Comparison of ENCODE assay signal across 8 mouse cellular contexts in genomic region chr7:45833148-45833790, GRCm38 (mm10). TPM values are rescaled to one million over a fixed set of nuclear protein-coding genes. Genes with fewer than 3 reads are reported as not detected.
A peak's percentile ranks its signal among the peaks of the same experiment; 100 is the strongest.
DNase-seq lines count a peak whose midpoint lies in the region; ATAC-seq and TF ChIP-seq lines count a peak whose summit lies in the region.

No protein-coding gene starts in this region.

- no peak for TF ChIP-seq POLR2A in heart, adult 2 months (IDR thresholded peaks at IDR 0.05; ENCODE audit: insufficient read depth, low read depth, low read length)

- no peaks in the 10 kb centered on the region; the same call in 1 of the 2 replicates for H3K79me2 ChIP-seq in heart, adult 2 months (replicated peaks; ENCODE audit: control insufficient read depth, insufficient read depth, low read length)

- no peaks in the 10 kb centered on the region for H3K9me3 ChIP-seq in forebrain, embryonic 12.5 days
- H3K9me3 ChIP-seq in limb, embryonic 13.5 days, result no peaks in the 10 kb centered on the region; the same call in 1 of the 2 replicates

- peaks cover 4% of the 10 kb centered on the region; the same call in 1 of the 2 replicates for H3K4me1 ChIP-seq in heart, adult 2 months (ENCODE audit: control insufficient read depth, insufficient read depth, low read length)
- H3K4me1 ChIP-seq in forebrain, embryonic 12.5 days, result peaks cover 28% of the 10 kb centered on the region
- H3K4me1 ChIP-seq in limb, embryonic 13.5 days, result peaks cover 28% of the 10 kb centered on the region

- H3K27me3 ChIP-seq in heart, adult 2 months (ENCODE audit: control insufficient read depth, insufficient read depth, low read length), result peaks cover 23% of the 10 kb centered on the region
- peaks cover 67% of the 10 kb centered on the region for H3K27me3 ChIP-seq in forebrain, embryonic 12.5 days
- H3K27me3 ChIP-seq in limb, embryonic 13.5 days, result peaks cover 69% of the 10 kb centered on the region
- H3K27me3 ChIP-seq in splenic B cell, adult 2 months (ENCODE audit: control insufficient read depth, insufficient read depth, low read length, poor library complexity, severe bottlenecking), result no peaks in the 10 kb centered on the region

- WGBS in heart, adult 2 months, result 3% methylated on average over 83 of the region's 86 CpGs
- 2% methylated on average over 59 of the region's 86 CpGs for WGBS in forebrain, embryonic 12.5 days
- WGBS in limb, embryonic 13.5 days, result under 1% methylated on average over 76 of the region's 86 CpGs

- 0 out of 2 replicates have a peak overlapping the region, but pooled peaks have one; percentile 22 for H3K4me3 ChIP-seq in heart, adult 2 months
- H3K4me3 ChIP-seq in forebrain, embryonic 12.5 days (replicated peaks), result peak overlapping the region; percentile 36
- H3K4me3 ChIP-seq in limb, embryonic 13.5 days, result peak overlapping the region; percentile 49

- TF ChIP-seq EP300 in heart, adult 2 months (IDR thresholded peaks at IDR 0.05; ENCODE audit: insufficient read depth, low read depth, low read length), result no peak

- peak overlapping the region; percentile 37; the same call in 1 of the 2 replicates for H3K9ac ChIP-seq in heart, adult 2 months (ENCODE audit: low read depth, low read length)
- H3K9ac ChIP-seq in forebrain, embryonic 12.5 days, result 0 out of 2 replicates have a peak overlapping the region, but pooled peaks have one; percentile 17
- peak overlapping the region; percentile 62 for H3K9ac ChIP-seq in limb, embryonic 13.5 days

- H3K36me3 ChIP-seq in heart, adult 2 months (ENCODE audit: control insufficient read depth, insufficient read depth, low read length), result no peaks in the 10 kb centered on the region
- peaks cover 12% of the 10 kb centered on the region for H3K36me3 ChIP-seq in forebrain, embryonic 12.5 days (replicated peaks)
- H3K36me3 ChIP-seq in limb, embryonic 13.5 days, result peaks cover 13% of the 10 kb centered on the region
- no peaks in the 10 kb centered on the region for H3K36me3 ChIP-seq in splenic B cell, adult 2 months (ENCODE audit: control insufficient read depth, insufficient read depth, low read length, poor library complexity, severe bottlenecking)

- intact Hi-C loops in heart, adult 2 months (cut with DNase I), result loop anchor here (10.0 kb wide), 1 partner anchor 202 kb away; the partner anchor contains the start of genes Abcc6 and Nomo1
- intact Hi-C loops in left cerebral cortex, postnatal 25 days (cut with DNase I), result no loop called here

- no peak for ATAC-seq in forebrain, embryonic 12.5 days (ENCODE audit: low FRiP score)
- no peak for ATAC-seq in limb, embryonic 13.5 days (ENCODE audit: low FRiP score, low read depth)

- no peak for TF ChIP-seq CTCF in heart, adult 2 months (IDR thresholded peaks at IDR 0.05)

- DNase-seq in heart, adult 2 months, result no peak
- no peak for DNase-seq in heart, adult 8-10 months (ENCODE audit: low spot score)
- peak; percentile 26 to 33 for DNase-seq in B cell, adult 2 months
- DNase-seq in splenic B cell, adult 2 months (ENCODE audit: low read depth, low spot score), result peak; percentile 37
- no peak for DNase-seq in left cerebral cortex, postnatal 25 days (ENCODE audit: low spot score in 2 of 2)
- no peak for DNase-seq in ovary, postnatal 10 days (ENCODE audit: low spot score)

- H3K27ac ChIP-seq in heart, adult 2 months, result no peak overlapping the region
- no peak overlapping the region for H3K27ac ChIP-seq in forebrain, embryonic 12.5 days
- no peak overlapping the region for H3K27ac ChIP-seq in limb, embryonic 13.5 days

- peak overlapping the region; percentile 49 for H3K4me2 ChIP-seq in forebrain, embryonic 12.5 days
- peak overlapping the region; percentile 66 for H3K4me2 ChIP-seq in limb, embryonic 13.5 days (replicated peaks)

RNA-seq across cellular contexts. Expression of gene Grwd1, which starts 2.5 kb away (rescaled TPM):
- total RNA-seq in heart, adult 2 months (2021), result 10 to 100 TPM; 11.8 to 13.1 TPM
- polyA plus RNA-seq in heart, adult 2 months (2012; rRNA removed), result 9.1 and 9.4 TPM in 2 replicates
- total RNA-seq in heart, adult 8-10 months (2022), result 10 to 100 TPM; 10.2 to 16.0 (median 13.6) TPM
- polyA plus RNA-seq in forebrain, embryonic 12.5 days (2016; fragmentation: Nextera tagmentation; extraction: Ambion mirVana), result 55.5 and 60.0 TPM in 2 replicates
- polyA plus RNA-seq in limb, embryonic 13.5 days (2015; fragmentation: Nextera tagmentation; extraction: Ambion mirVana), result 69.1 and 71.6 TPM in 2 replicates
- 10 to 100 TPM; 21.0 to 23.2 TPM for total RNA-seq in left cerebral cortex, postnatal 25 days (2021)

RNA-seq across cellular contexts. Expression of gene Kcnj14, which starts 8.7 kb away (rescaled TPM):
- total RNA-seq in heart, adult 2 months (2021), result under 1 TPM; 0.66 to 0.89 TPM
- polyA plus RNA-seq in heart, adult 2 months (2012; rRNA removed), result 0.78 and 35.7 TPM in 2 replicates
- total RNA-seq in heart, adult 8-10 months (2022), result 1 to 10 TPM in 3 of 4 experiments, under 1 TPM in 1; 0.87 to 6.1 (median 3.1) TPM
- 0.73 and 0.95 TPM in 2 replicates for polyA plus RNA-seq in forebrain, embryonic 12.5 days (2016; fragmentation: Nextera tagmentation; extraction: Ambion mirVana)
- 2.1 TPM in 2 replicates for polyA plus RNA-seq in limb, embryonic 13.5 days (2015; fragmentation: Nextera tagmentation; extraction: Ambion mirVana)
- total RNA-seq in left cerebral cortex, postnatal 25 days (2021), result 1 to 10 TPM; 2.6 to 2.7 TPM

RNA-seq across cellular contexts. Expression of gene Cyth2, which starts 18.9 kb away (rescaled TPM):
- 10 to 100 TPM; 59.1 to 61.9 TPM for total RNA-seq in heart, adult 2 months (2021)
- polyA plus RNA-seq in heart, adult 2 months (2012; rRNA removed), result 27.3 and 33.0 TPM in 2 replicates
- 10 to 100 TPM; 54.0 to 65.5 (median 62.1) TPM for total RNA-seq in heart, adult 8-10 months (2022)
- polyA plus RNA-seq in forebrain, embryonic 12.5 days (2016; fragmentation: Nextera tagmentation; extraction: Ambion mirVana), result 275 and 276 TPM in 2 replicates
- 135 and 137 TPM in 2 replicates for polyA plus RNA-seq in limb, embryonic 13.5 days (2015; fragmentation: Nextera tagmentation; extraction: Ambion mirVana)
- 100 to 1,000 TPM; 204 to 210 TPM for total RNA-seq in left cerebral cortex, postnatal 25 days (2021)

RNA-seq across cellular contexts. Expression of gene Kdelr1, which starts 39.3 kb away (rescaled TPM):
- 100 to 1,000 TPM; 107 to 126 TPM for total RNA-seq in heart, adult 2 months (2021)
- 254 and 344 TPM in 2 replicates for polyA plus RNA-seq in heart, adult 2 months (2012; rRNA removed)
- total RNA-seq in heart, adult 8-10 months (2022), result 100 to 1,000 TPM; 115 to 134 (median 127) TPM
- polyA plus RNA-seq in forebrain, embryonic 12.5 days (2016; fragmentation: Nextera tagmentation; extraction: Ambion mirVana), result 38.6 and 44.6 TPM in 2 replicates
- polyA plus RNA-seq in limb, embryonic 13.5 days (2015; fragmentation: Nextera tagmentation; extraction: Ambion mirVana), result 69.4 and 73.7 TPM in 2 replicates
- total RNA-seq in left cerebral cortex, postnatal 25 days (2021), result 10 to 100 TPM; 81.2 to 84.0 TPM

RNA-seq across cellular contexts. Expression of gene Grin2d, which starts 44.9 kb away (rescaled TPM):
- total RNA-seq in heart, adult 2 months (2021), result under 1 TPM; 0.31 to 0.43 TPM
- 0.56 and 0.92 TPM in 2 replicates for polyA plus RNA-seq in heart, adult 2 months (2012; rRNA removed)
- total RNA-seq in heart, adult 8-10 months (2022), result 1 to 10 TPM; 1.1 to 2.2 (median 1.3) TPM
- polyA plus RNA-seq in forebrain, embryonic 12.5 days (2016; fragmentation: Nextera tagmentation; extraction: Ambion mirVana), result 0.33 and 0.47 TPM in 2 replicates
- 0.43 and 0.59 TPM in 2 replicates for polyA plus RNA-seq in limb, embryonic 13.5 days (2015; fragmentation: Nextera tagmentation; extraction: Ambion mirVana)
- 10 to 100 TPM; 10.9 TPM for total RNA-seq in left cerebral cortex, postnatal 25 days (2021)

Comparison
In these comparisons a context has a peak if more than half of its experiments do, and no peak if none do; other contexts are left out.
1. DNase-seq: peak in B cell, adult 2 months (2 of 2) and splenic B cell, adult 2 months (single experiment); none in heart, adult 2 months (0 of 2), heart, adult 8-10 months (single experiment), left cerebral cortex, postnatal 25 days (0 of 2) and ovary, postnatal 10 days (single experiment).
2. Peak in every context shown above with its lines, with median percentiles within 50 percentile points of each other: H3K4me3 ChIP-seq and H3K9ac ChIP-seq.